Mouse (Mus musculus): ENCODE data around the gene Flvcr1.
"Not testable (repeated sequence)": the region's sequence is repeated elsewhere in the genome, so short reads cannot be mapped to it uniquely, and the experiment has no call there.

The Flvcr1 gene

GRCm38 (mm10) chr1:191041352-191041751 lies 15.4 kb upstream of the Flvcr1 start:
- no peak for DNase-seq (ENCODE audit: low spot score in 2 of 2)

- no peak for DNase-seq (ENCODE audit: low spot score in 2 of 2)
Observed at GRCm38 (mm10) chr1:191037999-191038398, 12.0 kb upstream of the Flvcr1 start.

- no peak for DNase-seq (ENCODE audit: low spot score in 2 of 2)
Observed at GRCm38 (mm10) chr1:191036554-191037334, 10.8 kb upstream of the Flvcr1 start, which contains the start of gene Spata45. TSS of gene Spata45 (plus strand) at chr1:191036639.

GRCm38 (mm10) chr1:191035649-191036048 lies 9.7 kb upstream of the Flvcr1 start:
- no peak for DNase-seq (ENCODE audit: low spot score in 2 of 2)

GRCm38 (mm10) chr1:191030922-191031425 lies 5.0 kb upstream of the Flvcr1 start:
- not testable (repeated sequence) for DNase-seq (ENCODE audit: low spot score in 2 of 2)

GRCm38 (mm10) chr1:191030182-191030581 lies 4.2 kb upstream of the Flvcr1 start:
- no peak for DNase-seq (ENCODE audit: low spot score in 2 of 2)

GRCm38 (mm10) chr1:191025016-191026012 lies 644 bp downstream of the Flvcr1 start:
- peak in 1 of 2 experiments; percentile 1 for DNase-seq (ENCODE audit: low spot score in 2 of 2)

- DNase-seq (ENCODE audit: low spot score in 2 of 2) = not testable (repeated sequence)
Observed at GRCm38 (mm10) chr1:191023806-191024205, 2.2 kb downstream of the Flvcr1 start.

GRCm38 (mm10) chr1:191023140-191023539 lies 2.8 kb downstream of the Flvcr1 start:
- no peak for DNase-seq (ENCODE audit: low spot score in 2 of 2)

- no peak for DNase-seq (ENCODE audit: low spot score in 2 of 2)
Observed at GRCm38 (mm10) chr1:191021016-191021415, 4.9 kb downstream of the Flvcr1 start.

- no peak for DNase-seq (ENCODE audit: low spot score in 2 of 2)
Observed at GRCm38 (mm10) chr1:191020217-191020924, 5.6 kb downstream of the Flvcr1 start.

GRCm38 (mm10) chr1:191019803-191020202 lies 6.2 kb downstream of the Flvcr1 start:
- DNase-seq (ENCODE audit: low spot score in 2 of 2) = no peak

GRCm38 (mm10) chr1:191014271-191014670 lies 11.7 kb downstream of the Flvcr1 start:
- DNase-seq (ENCODE audit: low spot score in 2 of 2) = no peak

GRCm38 (mm10) chr1:191008707-191009106 lies 17.3 kb downstream of the Flvcr1 start:
- no peak for DNase-seq (ENCODE audit: low spot score in 2 of 2)

GRCm38 (mm10) chr1:191002201-191002600 lies 23.8 kb downstream of the Flvcr1 start:
- no peak for DNase-seq (ENCODE audit: low spot score in 2 of 2)

- DNase-seq (ENCODE audit: low spot score in 2 of 2) = no peak
Observed at GRCm38 (mm10) chr1:191000686-191001085, 25.3 kb downstream of the Flvcr1 start.

GRCm38 (mm10) chr1:190998027-190998426 lies 27.9 kb downstream of the Flvcr1 start:
- no peak for DNase-seq (ENCODE audit: low spot score in 2 of 2)

GRCm38 (mm10) chr1:190996346-190996877 lies 29.5 kb downstream of the Flvcr1 start:
- no peak for DNase-seq (ENCODE audit: low spot score in 2 of 2)

GRCm38 (mm10) chr1:190995548-190995947 lies 30.4 kb downstream of the Flvcr1 start:
- DNase-seq (ENCODE audit: low spot score in 2 of 2) = no peak

- DNase-seq (ENCODE audit: low spot score in 2 of 2) = no peak
Observed at GRCm38 (mm10) chr1:190989437-190990082, 36.4 kb downstream of the Flvcr1 start.

GRCm38 (mm10) chr1:190981412-190981811 lies 44.5 kb downstream of the Flvcr1 start:
- DNase-seq (ENCODE audit: low spot score in 2 of 2) = no peak
